Mouse (Mus musculus) retina, postnatal 7 days (tissue): ENCODE measurements around the gene Tlk2.

Experiments
- DNase-seq: peaks from one replicate; pipeline ENCODE4 v3.0.0-alpha.2; 2012; ENCODE audit warnings: low read depth, low spot score

The Tlk2 gene

DNA sequence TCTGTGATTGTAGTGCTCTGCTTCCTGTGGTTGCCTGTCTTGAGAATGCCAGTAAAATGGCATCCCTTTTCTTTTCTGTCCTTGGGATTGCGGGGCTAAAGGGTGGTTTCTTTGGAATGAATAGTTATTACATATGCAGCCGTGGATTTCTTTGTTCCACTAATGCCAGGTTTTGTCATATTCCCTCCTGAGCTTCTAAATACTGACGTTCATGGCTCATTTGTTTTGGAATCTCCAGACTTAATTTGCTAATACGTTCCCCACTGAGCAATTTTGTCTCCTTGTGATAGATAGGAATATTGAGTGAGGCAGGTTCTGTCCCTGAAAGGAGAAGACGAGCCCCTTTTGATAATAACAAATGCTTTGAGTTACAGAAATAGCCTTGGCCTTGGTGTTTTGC lies 82.5 kb downstream of the Tlk2 start:
- DNase-seq: no peak

GRCm38 (mm10) chr11:105261601-105262351 lies 83.2 kb downstream of the Tlk2 start:
- DNase-seq: no peak

DNA sequence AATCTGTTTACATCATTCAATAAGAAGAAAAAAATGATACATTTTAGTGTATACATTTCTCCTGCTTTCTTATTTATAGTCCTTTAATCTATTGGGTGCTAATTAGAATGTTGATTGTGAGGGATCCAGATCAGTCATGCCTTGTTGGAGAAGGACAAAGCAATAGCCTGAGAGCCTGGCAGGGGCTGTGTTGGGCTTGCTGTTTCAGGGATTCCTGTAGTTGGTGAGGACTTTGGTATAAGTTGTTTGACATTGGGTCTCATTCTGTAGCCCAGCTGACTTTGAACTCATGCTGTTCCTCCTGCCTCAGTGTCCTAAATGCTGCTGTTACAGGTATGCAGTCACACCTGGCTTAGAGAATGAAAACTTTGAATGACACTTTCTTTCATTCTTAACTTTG lies 85.9 kb downstream of the Tlk2 start:
- DNase-seq: no peak

- no peak for DNase-seq
Measured at GRCm38 (mm10) chr11:105264988-105265387, 86.4 kb downstream of the Tlk2 start.

DNA sequence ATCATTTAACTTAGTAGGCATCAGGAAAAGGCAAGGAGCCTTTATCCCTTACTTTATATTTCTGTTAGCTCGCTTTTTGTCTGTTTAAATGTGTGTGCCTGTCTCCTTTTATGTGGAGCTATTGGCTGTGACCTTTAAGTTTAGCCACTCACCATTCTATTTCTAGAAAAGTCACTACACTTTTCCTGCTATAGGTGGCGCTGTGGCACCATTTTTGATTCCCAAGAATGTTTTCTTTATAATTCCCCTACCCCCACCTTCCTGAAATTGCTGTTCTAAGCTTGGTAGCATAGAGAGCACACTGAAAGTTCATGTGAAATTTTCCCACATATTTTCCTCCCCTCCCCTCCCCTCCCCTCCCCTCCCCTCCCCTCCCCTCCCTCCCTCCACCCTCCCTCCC lies 91.5 kb downstream of the Tlk2 start:
- DNase-seq: peak; percentile 42

DNA sequence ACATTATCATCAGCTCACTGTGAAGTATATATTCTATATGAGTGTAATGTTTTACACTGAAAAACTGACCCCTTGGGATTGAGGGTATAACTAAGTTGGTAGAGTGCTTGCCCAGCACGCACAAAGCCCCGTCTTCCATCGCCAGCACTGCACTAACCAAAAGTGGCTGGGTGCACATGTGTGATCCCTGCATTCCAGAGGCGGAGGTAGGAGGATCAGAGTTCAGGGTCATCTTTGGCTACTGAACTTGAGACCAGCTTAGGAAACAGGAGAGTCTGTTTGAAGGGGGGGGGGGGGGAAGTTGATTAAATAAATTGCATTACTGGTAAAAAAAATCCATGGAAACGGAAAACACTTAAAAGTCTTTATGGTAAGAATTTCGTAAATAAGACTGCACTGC lies 101.8 kb downstream of the Tlk2 start:
- DNase-seq: no peak

DNA sequence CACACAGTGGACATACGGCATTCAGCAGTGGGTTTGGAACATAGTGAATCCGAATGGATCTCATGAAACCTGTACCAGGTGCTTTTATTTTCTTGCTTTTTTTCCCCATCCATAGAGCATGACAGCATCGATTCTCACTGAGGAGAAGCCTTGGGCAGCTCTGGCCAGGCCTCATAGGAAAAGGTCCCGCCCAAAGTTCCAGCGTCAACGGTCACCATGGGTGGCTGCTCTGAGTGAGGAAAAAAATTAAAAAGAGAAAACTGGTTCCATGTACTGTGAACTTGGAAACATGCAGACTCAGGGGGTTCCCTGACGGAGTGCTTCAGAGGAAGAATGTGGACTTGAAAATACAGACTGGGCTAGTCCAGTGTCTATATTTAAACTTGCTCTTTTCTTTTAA lies 102.7 kb downstream of the Tlk2 start:
- no peak for DNase-seq

DNA sequence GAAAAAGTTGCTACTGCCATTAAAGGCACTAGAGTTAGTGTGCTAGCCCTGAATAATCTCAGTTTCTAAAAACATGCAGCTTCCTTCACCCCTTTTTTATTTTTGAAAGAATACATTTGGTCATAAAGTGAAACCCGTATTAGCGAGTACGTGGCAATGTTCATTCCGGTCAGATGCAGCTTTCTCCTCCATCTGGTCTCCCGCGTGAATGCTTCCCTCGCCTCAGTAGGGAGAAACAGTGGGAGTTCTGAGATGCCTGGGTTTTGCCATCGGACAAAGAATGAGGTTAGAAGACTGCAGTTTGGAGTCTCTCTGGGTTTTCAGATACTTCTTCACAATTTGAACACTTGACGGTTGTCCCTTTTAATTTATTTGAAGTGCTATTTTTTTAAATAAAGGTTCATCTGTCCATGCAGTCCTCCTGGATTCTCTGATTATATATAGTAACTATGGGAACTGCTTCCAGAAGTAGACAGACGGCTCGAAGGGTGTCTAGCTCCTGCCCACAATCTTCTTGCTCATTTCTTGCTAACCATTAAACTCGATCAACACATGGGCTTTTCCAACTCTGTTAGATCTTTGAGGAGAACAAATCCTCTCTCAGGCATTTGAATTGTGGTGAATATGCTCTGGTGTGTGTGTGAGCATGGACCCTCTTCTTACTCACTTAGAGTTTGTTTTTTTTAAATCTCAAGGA lies 103.3 kb downstream of the Tlk2 start:
- DNase-seq: no peak

DNA sequence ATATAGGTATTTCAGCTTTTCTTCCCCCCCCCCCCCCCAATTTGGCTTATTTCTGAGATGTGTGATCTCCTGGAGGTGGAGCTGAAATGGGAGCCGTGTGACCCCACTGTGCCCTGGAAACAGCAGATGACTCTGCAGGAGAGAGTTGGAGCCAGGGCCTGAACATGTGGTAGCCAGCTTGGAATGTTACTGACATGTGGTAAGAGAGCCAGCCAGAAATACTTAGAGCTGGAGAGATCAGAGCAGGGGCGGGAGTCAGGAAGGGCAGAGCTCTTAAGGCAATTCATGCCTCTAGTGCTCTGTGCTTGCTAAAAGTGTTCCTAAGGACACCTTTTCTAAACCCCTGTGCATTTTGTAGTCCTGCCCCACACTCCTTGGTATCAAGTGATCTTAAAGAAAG lies 103.9 kb downstream of the Tlk2 start:
- DNase-seq: no peak

DNA sequence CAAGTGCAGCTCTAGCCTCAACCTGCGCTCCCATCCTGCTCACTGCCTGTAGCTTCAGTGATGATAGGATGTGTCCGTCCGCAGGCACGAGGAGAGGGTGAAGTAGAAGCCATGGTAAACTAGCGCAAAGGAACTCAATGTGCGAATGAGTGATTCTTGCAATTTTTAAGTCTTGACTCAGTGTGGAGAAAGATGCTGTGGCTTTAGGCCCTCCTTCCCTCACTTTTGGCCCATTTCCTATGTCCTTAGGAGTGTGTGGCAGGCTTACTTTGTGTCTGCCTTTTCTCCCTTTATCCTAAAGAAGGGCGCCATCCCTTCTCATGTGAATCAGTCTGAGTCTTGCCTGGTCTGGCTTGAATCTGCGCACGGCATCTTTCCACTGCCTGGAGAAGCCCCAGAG lies 104.4 kb downstream of the Tlk2 start:
- no peak for DNase-seq

GRCm38 (mm10) chr11:105285720-105286119 lies 107.1 kb downstream of the Tlk2 start:
- DNase-seq: no peak

DNA sequence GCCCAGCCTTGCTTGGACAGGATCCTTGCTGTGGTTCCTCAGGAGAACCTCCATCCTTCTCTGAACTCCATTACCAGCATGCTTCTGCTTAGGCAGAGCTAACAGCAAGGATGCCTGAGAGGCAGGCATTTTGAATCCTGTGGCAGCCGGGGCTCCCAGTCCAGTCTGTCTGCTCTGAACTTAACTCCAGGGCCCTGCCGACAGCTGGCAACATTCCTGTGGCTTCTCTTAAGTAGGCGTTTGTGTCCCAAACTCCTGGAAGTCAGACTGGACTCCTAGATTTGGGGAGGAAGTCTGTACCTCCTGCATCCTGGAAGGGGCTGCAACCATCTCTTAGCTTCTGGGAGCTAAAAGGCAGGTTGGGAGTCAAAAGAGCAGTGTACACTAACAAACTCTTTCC lies 110.8 kb downstream of the Tlk2 start:
- DNase-seq: no peak

DNA sequence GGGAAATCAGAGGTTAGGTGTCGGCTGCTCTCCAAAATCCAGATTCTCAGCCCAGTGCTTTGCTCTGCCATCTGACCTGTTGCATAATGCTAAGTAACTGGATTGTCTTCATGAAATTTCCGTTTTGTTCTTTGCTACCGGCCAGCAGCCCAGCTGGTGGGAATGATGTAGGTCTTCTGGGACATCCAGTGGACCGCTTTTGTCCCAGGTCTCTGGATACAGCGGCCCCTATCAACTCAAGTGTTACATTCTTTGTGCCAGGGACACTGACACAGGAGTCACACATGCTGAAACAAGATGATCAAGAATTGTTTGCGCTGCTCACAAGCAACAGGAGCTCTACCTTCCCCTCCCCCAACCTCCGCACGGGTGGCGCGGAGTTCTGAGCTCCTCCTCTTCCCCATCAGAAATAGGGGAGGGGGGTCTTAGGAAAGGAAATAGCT lies 113.1 kb downstream of the Tlk2 start:
- DNase-seq: no peak

GRCm38 (mm10) chr11:105292124-105293071 lies 113.8 kb downstream of the Tlk2 start, which contains the start of gene Mrc2:
Gene Mrc2 (plus strand): TSS chr11:105292643.
- no peak for DNase-seq

GRCm38 (mm10) chr11:105293101-105293581 lies 114.5 kb downstream of the Tlk2 start:
- no peak for DNase-seq

GRCm38 (mm10) chr11:105293901-105294494 lies 115.4 kb downstream of the Tlk2 start:
- no peak for DNase-seq

GRCm38 (mm10) chr11:105296084-105296483 lies 117.5 kb downstream of the Tlk2 start:
- DNase-seq: no peak

GRCm38 (mm10) chr11:105310197-105310596 lies 131.6 kb downstream of the Tlk2 start:
- DNase-seq: no peak

GRCm38 (mm10) chr11:105311291-105311975 lies 132.8 kb downstream of the Tlk2 start:
- no peak for DNase-seq

- DNase-seq: no peak
Measured at GRCm38 (mm10) chr11:105312311-105312942, 133.8 kb downstream of the Tlk2 start.
